Mouse (Mus musculus): ENCODE measurements around the gene Ccdc126.

Ccdc126 gene

GRCm38 (mm10) chr6:49343737-49344469 lies 24.8 kb downstream of the Ccdc126 start:
- no peak for DNase-seq (ENCODE audit: low spot score)

- no peak for DNase-seq (ENCODE audit: low spot score)
Measured at GRCm38 (mm10) chr6:49349826-49350225, 30.8 kb downstream of the Ccdc126 start.

GRCm38 (mm10) chr6:49354613-49355012 lies 35.5 kb downstream of the Ccdc126 start:
- DNase-seq (ENCODE audit: low spot score), result no peak

GRCm38 (mm10) chr6:49355171-49355570 lies 36.1 kb downstream of the Ccdc126 start:
- no peak for DNase-seq (ENCODE audit: low spot score)

- no peak for DNase-seq (ENCODE audit: low spot score)
Measured at GRCm38 (mm10) chr6:49360420-49360819, 41.3 kb downstream of the Ccdc126 start.

GRCm38 (mm10) chr6:49367159-49368054 lies 48.3 kb downstream of the Ccdc126 start, which contains the start of gene Fam221a:
Gene Fam221a, plus strand, starts transcription at chr6:49367739.
- peak; percentile 91 for DNase-seq (ENCODE audit: low spot score)

- peak; percentile 31 for DNase-seq (ENCODE audit: low spot score)
Measured at GRCm38 (mm10) chr6:49368212-49368611, 49.1 kb downstream of the Ccdc126 start.

- no peak for DNase-seq (ENCODE audit: low spot score)
Measured at GRCm38 (mm10) chr6:49372705-49373104, 53.6 kb downstream of the Ccdc126 start.

- DNase-seq (ENCODE audit: low spot score), result no peak
Measured at GRCm38 (mm10) chr6:49373943-49374342, 54.9 kb downstream of the Ccdc126 start.

GRCm38 (mm10) chr6:49378328-49378727 lies 59.3 kb downstream of the Ccdc126 start:
- no peak for DNase-seq (ENCODE audit: low spot score)

All from retina, embryonic 14.5 days (tissue).